Mouse (Mus musculus): ENCODE data around the gene Slc51b.

Slc51b gene

GRCm38 (mm10) chr9:65408871-65409295 lies 13.9 kb downstream of the Slc51b start:
- DNase-seq (ENCODE audit: low read depth, low spot score), result no peak

GRCm38 (mm10) chr9:65407861-65408260 lies 14.9 kb downstream of the Slc51b start:
- no peak for DNase-seq (ENCODE audit: low read depth, low spot score)

- DNase-seq (ENCODE audit: low read depth, low spot score), result no peak
Observed at GRCm38 (mm10) chr9:65407327-65407726, 15.4 kb downstream of the Slc51b start.

GRCm38 (mm10) chr9:65405184-65405449 lies 17.6 kb downstream of the Slc51b start:
- no peak for DNase-seq (ENCODE audit: low read depth, low spot score)

GRCm38 (mm10) chr9:65404331-65405183 lies 18.2 kb downstream of the Slc51b start:
- no peak for DNase-seq (ENCODE audit: low read depth, low spot score)

GRCm38 (mm10) chr9:65399934-65400333 lies 22.8 kb downstream of the Slc51b start:
- DNase-seq (ENCODE audit: low read depth, low spot score), result no peak

- no peak for DNase-seq (ENCODE audit: low read depth, low spot score)
Observed at GRCm38 (mm10) chr9:65398279-65398678, 24.5 kb downstream of the Slc51b start, which contains the start of gene Rasl12. Rasl12 (plus strand) TSS chr9:65398506.

- no peak for DNase-seq (ENCODE audit: low read depth, low spot score)
Observed at GRCm38 (mm10) chr9:65394360-65394759, 28.4 kb downstream of the Slc51b start.

- DNase-seq (ENCODE audit: low read depth, low spot score), result no peak
Observed at GRCm38 (mm10) chr9:65393606-65394005, 29.1 kb downstream of the Slc51b start.

- peak; percentile 42 for DNase-seq (ENCODE audit: low read depth, low spot score)
Observed at GRCm38 (mm10) chr9:65392638-65393364, 30.0 kb downstream of the Slc51b start.

GRCm38 (mm10) chr9:65391613-65391964 lies 31.2 kb downstream of the Slc51b start, which contains the start of gene Kbtbd13:
Kbtbd13 (minus strand) TSS chr9:65391652.
- no peak for DNase-seq (ENCODE audit: low read depth, low spot score)

GRCm38 (mm10) chr9:65390752-65391612 lies 31.8 kb downstream of the Slc51b start:
- DNase-seq (ENCODE audit: low read depth, low spot score), result no peak

GRCm38 (mm10) chr9:65386373-65387140 lies 36.2 kb downstream of the Slc51b start:
- DNase-seq (ENCODE audit: low read depth, low spot score), result no peak

GRCm38 (mm10) chr9:65384276-65384675 lies 38.5 kb downstream of the Slc51b start:
- DNase-seq (ENCODE audit: low read depth, low spot score), result no peak

GRCm38 (mm10) chr9:65382751-65383097 lies 40.0 kb downstream of the Slc51b start:
- DNase-seq (ENCODE audit: low read depth, low spot score), result no peak

- no peak for DNase-seq (ENCODE audit: low read depth, low spot score)
Observed at GRCm38 (mm10) chr9:65382031-65382750, 40.6 kb downstream of the Slc51b start.

- DNase-seq (ENCODE audit: low read depth, low spot score), result no peak
Observed at GRCm38 (mm10) chr9:65381017-65381590, 41.7 kb downstream of the Slc51b start.

GRCm38 (mm10) chr9:65375163-65375934 lies 47.4 kb downstream of the Slc51b start:
- DNase-seq (ENCODE audit: low read depth, low spot score), result no peak

GRCm38 (mm10) chr9:65374468-65375162 lies 48.1 kb downstream of the Slc51b start:
- no peak for DNase-seq (ENCODE audit: low read depth, low spot score)

Measured in retina, adult 2 months (tissue).